Mouse (Mus musculus) heart, embryonic 16.5 days (tissue): Measurements from ENCODE around the gene Ttc22. TPM values are rescaled to one million over a fixed set of nuclear protein-coding genes. Genes with fewer than 3 reads are reported as not detected.

Source experiments
- ATAC-seq: fragments of 200-750 bp; cut with Nextera tagmentation; replicated peaks from 2 replicates; pipeline ENCODE4 v1.8.0; 2017; ENCODE audit warnings: moderate number of reproducible peaks; ENCODE audit not compliant: insufficient read depth, low FRiP score; ENCODE audit errors: extremely low read depth
- H3K27ac ChIP-seq: fragments of 300-500 bp; sonication (generic); 2 replicates; pipeline ENCODE4 v1.5.1; 2014; ENCODE audit warnings: mild to moderate bottlenecking, low read length, control low read depth, moderate library complexity
- H3K27me3 ChIP-seq: fragments of 300-500 bp; sonication (generic); 2 replicates; pipeline ENCODE4 v1.6.1; 2014; ENCODE audit warnings: low read length, mixed read lengths; ENCODE audit not compliant: control insufficient read depth, insufficient read depth
- H3K36me3 ChIP-seq: fragments of 300-500 bp; sonication (generic); 2 replicates; pipeline ENCODE4 v1.6.1; 2014; ENCODE audit not compliant: control insufficient read depth, insufficient read depth
- H3K4me1 ChIP-seq: fragments of 300-500 bp; sonication (generic); 2 replicates; pipeline ENCODE4 v1.6.1; 2014; ENCODE audit warnings: low read length, mixed read lengths; ENCODE audit not compliant: control insufficient read depth, insufficient read depth
- H3K4me2 ChIP-seq: fragments of 300-500 bp; sonication (generic); 2 replicates; pipeline ENCODE4 v1.6.1; 2014; ENCODE audit warnings: low read depth, mild to moderate bottlenecking, control low read depth, low read length
- H3K4me3 ChIP-seq: fragments of 300-500 bp; sonication (generic); 2 replicates; pipeline ENCODE4 v1.5.1; 2014; ENCODE audit warnings: mild to moderate bottlenecking, control low read depth, low read length
- H3K9ac ChIP-seq: fragments of 300-500 bp; sonication (generic); 2 replicates; pipeline ENCODE4 v1.6.1; 2014; ENCODE audit warnings: low read length, control low read depth
- H3K9me3 ChIP-seq: fragments of 300-500 bp; sonication (generic); replicated peaks from 2 replicates; pipeline ENCODE4 v1.6.1; 2016; ENCODE audit warnings: low read length; ENCODE audit not compliant: control insufficient read depth
- WGBS: fragments of 180-500 bp; shearing (Covaris S2); extraction: QIAGEN DNeasy Blood & Tissue Kit; methylation state at CpG from one replicate; pipeline ENCODE4 v1.1.7; 2014; 5-methylcytosine and 5-hydroxymethylcytosine counted together
- polyA plus RNA-seq: library from polyadenylated mRNA; unstranded; fragments of >200 nt; fragmentation: Nextera tagmentation; extraction: Ambion mirVana; gene quantifications from 2 replicates; pipeline ENCODE4 v1.2.1, GENCODE M21; 2015

Gene Ttc22
- polyA plus RNA-seq, 1 experiment from 2014 or later = 0.55 TPM

- 71% methylated on average over 8 of the region's 8 CpGs for WGBS
- no peak overlapping the region for H3K4me2 ChIP-seq
- H3K27me3 ChIP-seq = peaks cover 10% of the 10 kb centered on the region
- H3K9ac ChIP-seq = no peak overlapping the region
- H3K27ac ChIP-seq = no peak overlapping the region
- H3K4me1 ChIP-seq = 0 out of 2 replicates have a peak, but pooled peaks cover 2% of the 10 kb centered on the region
- ATAC-seq = no peak
- H3K4me3 ChIP-seq = no peak overlapping the region
- H3K36me3 ChIP-seq = no peaks in the 10 kb centered on the region
- H3K9me3 ChIP-seq = no peaks in the 10 kb centered on the region; the same call in 1 of the 2 replicates
Observed at GRCm38 (mm10) chr4:106613105-106613504, 9.1 kb upstream of the Ttc22 start.

- Histone ChIP-seq H3K27me3 (peaks cover 10% of the 10 kb centered on the region), H3K27ac (no peak overlapping the region), H3K9me3 (no peaks in the 10 kb centered on the region; the same call in 1 of the 2 replicates), H3K4me2 (no peak overlapping the region), H3K36me3 (no peaks in the 10 kb centered on the region), H3K4me1 (0 out of 2 replicates have a peak, but pooled peaks cover 2% of the 10 kb centered on the region), H3K4me3 (no peak overlapping the region), H3K9ac (no peak overlapping the region)
- WGBS = 59% methylated on average over 3 of the region's 3 CpGs
- no peak for ATAC-seq
Observed at GRCm38 (mm10) chr4:106613560-106613959, 8.7 kb upstream of the Ttc22 start.

- Histone ChIP-seq H3K27ac (no peak overlapping the region), H3K4me2 (no peak overlapping the region), H3K9me3 (no peaks in the 10 kb centered on the region; the same call in 1 of the 2 replicates), H3K36me3 (no peaks in the 10 kb centered on the region), H3K27me3 (peaks cover 10% of the 10 kb centered on the region), H3K9ac (no peak overlapping the region), H3K4me3 (no peak overlapping the region), H3K4me1 (0 out of 2 replicates have a peak, but pooled peaks cover 2% of the 10 kb centered on the region)
- WGBS = 42% methylated on average over 7 of the region's 7 CpGs
- ATAC-seq = peak; percentile 64
Observed at GRCm38 (mm10) chr4:106614180-106614797, 7.9 kb upstream of the Ttc22 start.

- WGBS = 63% methylated on average over 9 of the region's 9 CpGs
- Histone ChIP-seq H3K36me3 (no peaks in the 10 kb centered on the region), H3K4me1 (0 out of 2 replicates have a peak, but pooled peaks cover 2% of the 10 kb centered on the region), H3K4me3 (no peak overlapping the region), H3K4me2 (no peak overlapping the region), H3K9me3 (no peaks in the 10 kb centered on the region; the same call in 1 of the 2 replicates), H3K27ac (no peak overlapping the region), H3K9ac (no peak overlapping the region), H3K27me3 (peaks cover 14% of the 10 kb centered on the region)
- ATAC-seq = no peak
Observed at GRCm38 (mm10) chr4:106614881-106615280, 7.4 kb upstream of the Ttc22 start.

- Histone ChIP-seq H3K4me1 (0 out of 2 replicates have a peak, but pooled peaks cover 2% of the 10 kb centered on the region), H3K27me3 (peaks cover 15% of the 10 kb centered on the region), H3K9me3 (no peaks in the 10 kb centered on the region), H3K27ac (no peak overlapping the region), H3K9ac (no peak overlapping the region), H3K4me2 (no peak overlapping the region), H3K4me3 (no peak overlapping the region), H3K36me3 (no peaks in the 10 kb centered on the region)
- 69% methylated on average over 12 of the region's 12 CpGs for WGBS
- no peak for ATAC-seq
Observed at GRCm38 (mm10) chr4:106615637-106616036, 6.6 kb upstream of the Ttc22 start.

- H3K27ac ChIP-seq = no peak within 1 kb of the TSS
Observed at GRCm38 (mm10) chr4:106617056-106617455, 5.2 kb upstream of the Ttc22 start, which contains the start of gene Lexm. Gene Lexm (minus strand): TSS chr4:106617241.

GRCm38 (mm10) chr4:106618898-106619297 is 3.3 kb upstream of the Ttc22 start:
- H3K4me1 ChIP-seq = 0 out of 2 replicates have a peak, but pooled peaks cover 2% of the 10 kb centered on the region
- peaks cover 46% of the 10 kb centered on the region for H3K27me3 ChIP-seq
- H3K27ac ChIP-seq = no peak overlapping the region
- WGBS = 76% methylated on average over 4 of the region's 4 CpGs
- H3K9me3 ChIP-seq = no peaks in the 10 kb centered on the region
- H3K4me3 ChIP-seq = no peak overlapping the region
- no peak for ATAC-seq
- H3K9ac ChIP-seq = no peak overlapping the region
- no peak overlapping the region for H3K4me2 ChIP-seq
- no peaks in the 10 kb centered on the region for H3K36me3 ChIP-seq

More at GRCm38 (mm10) chr4:106617056-106617455, 5.2 kb upstream of the Ttc22 start, which contains the start of gene Lexm:
- Histone ChIP-seq H3K9me3 (no peaks in the 10 kb centered on the region), H3K9ac (no peak within 1 kb of the TSS), H3K4me1 (0 out of 2 replicates have a peak, but pooled peaks cover 2% of the 10 kb centered on the region), H3K36me3 (no peaks in the 10 kb centered on the region), H3K4me2 (peak within 1 kb of the TSS; percentile 49; the same call in 1 of the 2 replicates), H3K4me3 (no peak within 1 kb of the TSS), H3K27me3 (peaks cover 27% of the 10 kb centered on the region)
- no peak for ATAC-seq
- 2% methylated on average over 19 of the region's 19 CpGs for WGBS

GRCm38 (mm10) chr4:106621428-106621827 is 804 bp upstream of the Ttc22 start:
- Histone ChIP-seq H3K27me3 (peaks cover 60% of the 10 kb centered on the region), H3K9me3 (no peaks in the 10 kb centered on the region), H3K36me3 (no peaks in the 10 kb centered on the region), H3K4me2 (no peak overlapping the region), H3K4me1 (0 out of 2 replicates have a peak, but pooled peaks cover 2% of the 10 kb centered on the region), H3K9ac (no peak overlapping the region), H3K27ac (no peak overlapping the region), H3K4me3 (no peak overlapping the region)
- ATAC-seq = no peak
- 57% methylated on average over 3 of the region's 3 CpGs for WGBS

- Histone ChIP-seq H3K4me2 (no peak overlapping the region; the same call in 1 of the 2 replicates), H3K9ac (no peak overlapping the region), H3K36me3 (no peaks in the 10 kb centered on the region), H3K4me3 (no peak overlapping the region), H3K4me1 (no peaks in the 10 kb centered on the region), H3K9me3 (no peaks in the 10 kb centered on the region), H3K27ac (no peak overlapping the region), H3K27me3 (peaks cover 64% of the 10 kb centered on the region)
- 25% methylated on average over 28 of the region's 28 CpGs for WGBS
- no peak for ATAC-seq
Observed at GRCm38 (mm10) chr4:106622712-106623111, 480 bp downstream of the Ttc22 start.
